Mouse (Mus musculus) monocyte, adult 5-6 weeks (primary cell): ENCODE results near the gene Endod1. TPM values are rescaled to one million over a fixed set of nuclear protein-coding genes. Genes with fewer than 3 reads are reported as not detected.
A peak's percentile ranks its signal among the peaks of the same experiment; 100 is the strongest.
"Not testable (repeated sequence)": the region's sequence is repeated elsewhere in the genome, so short reads cannot be mapped to it uniquely, and the experiment has no call there.

ENCODE experiments used
- ATAC-seq: fragments of 153-309, 156-312 bp; replicated peaks from 2 replicates; pipeline ENCODE4 v1.8.0; 2017; ENCODE audit warnings: mild to moderate bottlenecking; ENCODE audit not compliant: low TSS enrichment, insufficient number of reproducible peaks, severe bottlenecking, poor library complexity, low FRiP score
- total RNA-seq: library from RNA; stranded (forward); fragments of 200-1000, 200-491, 200-594 nt; gene quantifications from 3 replicates; pipeline ENCODE4 v1.2.3, GENCODE M21; 2017

Gene Endod1
- total RNA-seq, 1 experiment from 2014 or later = 11.1 TPM

GRCm38 (mm10) chr9:14348416-14348815 is 32.9 kb downstream of the Endod1 start:
- ATAC-seq = no peak

- ATAC-seq = not testable (repeated sequence)
These were observed 35.4 kb downstream of the Endod1 start for GRCm38 (mm10) chr9:14345866-14346265.

GRCm38 (mm10) chr9:14342041-14342668 is 39.2 kb downstream of the Endod1 start:
- peak; percentile 57; the same call in 1 of the 2 replicates for ATAC-seq

- no peak for ATAC-seq
These were observed 42.6 kb downstream of the Endod1 start for GRCm38 (mm10) chr9:14338701-14339100.

GRCm38 (mm10) chr9:14336901-14337300 is 44.4 kb downstream of the Endod1 start:
- no peak for ATAC-seq

- ATAC-seq = no peak
These were observed 45.5 kb downstream of the Endod1 start for GRCm38 (mm10) chr9:14335829-14336228.

GRCm38 (mm10) chr9:14316618-14317017 is 64.7 kb downstream of the Endod1 start:
- ATAC-seq = no peak

- ATAC-seq = no peak
These were observed 66.8 kb downstream of the Endod1 start for GRCm38 (mm10) chr9:14314477-14314876.

GRCm38 (mm10) chr9:14313968-14314367 is 67.3 kb downstream of the Endod1 start:
- no peak for ATAC-seq

- no peak for ATAC-seq
These were observed 74.0 kb downstream of the Endod1 start for GRCm38 (mm10) chr9:14307341-14307740.

- no peak for ATAC-seq
These were observed 76.9 kb downstream of the Endod1 start for GRCm38 (mm10) chr9:14304262-14304968.

Other genes starting within 250 kb of the Endod1 start
- gene Sesn3, start 106.4 kb downstream of the Endod1 start, total RNA-seq = 24.4 to 44.6 TPM (median 27.5 TPM) in 3 replicates
- 0.68 to 1.7 TPM (median 0.85 TPM) in 3 replicates for gene Kdm4d, start 119.0 kb upstream of the Endod1 start, total RNA-seq
- 234 to 340 TPM (median 320 TPM) in 3 replicates for gene Cwc15, start 119.1 kb upstream of the Endod1 start, total RNA-seq